Mouse (Mus musculus) midbrain, embryonic 10.5 days (tissue): Measurements from ENCODE around the gene Gm28035. TPM values are rescaled to one million over a fixed set of nuclear protein-coding genes. Genes with fewer than 3 reads are reported as not detected.
A peak's percentile ranks its signal among the peaks of the same experiment; 100 is the strongest.

Experiments used
- DNase-seq: peaks from one replicate; pipeline ENCODE4 v3.0.0-alpha.2; 2017; ENCODE audit warnings: low spot score
- H3K27ac ChIP-seq: fragments of 300-500 bp; sonication (generic); replicated peaks from 2 replicates; pipeline ENCODE4 v1.5.1; 2016; ENCODE audit warnings: mild to moderate bottlenecking
- H3K27me3 ChIP-seq: fragments of 300-500 bp; sonication (generic); 2 replicates; pipeline ENCODE4 v1.6.1; 2016; ENCODE audit warnings: low read depth, mild to moderate bottlenecking; ENCODE audit not compliant: poor library complexity, severe bottlenecking
- H3K36me3 ChIP-seq: fragments of 300-500 bp; sonication (generic); 2 replicates; pipeline ENCODE4 v1.6.1; 2016; ENCODE audit warnings: mild to moderate bottlenecking, moderate library complexity
- H3K4me1 ChIP-seq: fragments of 300-500 bp; sonication (generic); 2 replicates; pipeline ENCODE4 v1.6.1; 2016
- H3K4me3 ChIP-seq: fragments of 300-500 bp; sonication (generic); 2 replicates; pipeline ENCODE4 v1.5.1; 2016; ENCODE audit warnings: mild to moderate bottlenecking, moderate library complexity
- H3K9me3 ChIP-seq: fragments of 300-500 bp; sonication (generic); replicated peaks from 2 replicates; pipeline ENCODE4 v1.6.1; 2016; ENCODE audit warnings: mild to moderate bottlenecking
- WGBS: fragments of 180-500 bp; shearing (Covaris S2); methylation state at CpG from one replicate; pipeline ENCODE4 v1.1.7; 2016; 5-methylcytosine and 5-hydroxymethylcytosine counted together
- polyA plus RNA-seq: library from polyadenylated mRNA; unstranded; fragments of >200 nt; fragmentation: Nextera tagmentation; extraction: Ambion mirVana; gene quantifications from 2 replicates; pipeline ENCODE4 v1.2.1, GENCODE M21; 2016

The Gm28035 gene
- 0.10 TPM in 2 replicates for polyA plus RNA-seq

DNA sequence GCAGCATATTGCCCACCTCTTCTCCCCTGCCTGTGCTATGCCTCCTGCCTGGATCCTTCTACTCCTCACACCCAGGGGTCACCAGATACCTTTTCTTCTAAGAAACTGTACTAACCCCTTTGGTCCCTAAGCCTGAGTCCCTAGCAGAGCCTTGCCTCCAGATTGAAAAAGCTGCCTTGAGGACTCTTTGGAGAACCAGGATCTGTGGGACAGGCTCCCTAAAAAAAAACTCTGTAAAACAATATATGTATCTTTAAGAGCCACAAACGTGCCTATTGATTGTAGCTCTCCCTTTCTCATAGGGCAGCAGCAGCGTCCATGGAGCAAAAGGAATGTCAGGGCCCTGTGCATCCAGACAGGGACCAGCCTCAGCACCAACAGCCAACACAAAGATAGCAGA lies at the start of gene Gm28035:
Gene Gm28035, plus strand, starts transcription at position 301 of the 400 bp plus-strand sequence.
- H3K4me1 ChIP-seq = peaks cover 31% of the 10 kb centered on the region
- peak within 1 kb of the TSS; percentile 97 for H3K4me3 ChIP-seq
- no peaks in the 10 kb centered on the region for H3K9me3 ChIP-seq
- H3K27me3 ChIP-seq = no peaks in the 10 kb centered on the region
- DNase-seq = no peak
- WGBS = 81% methylated on average over 2 of the region's 2 CpGs
- H3K36me3 ChIP-seq = peaks cover 59% of the 10 kb centered on the region
- H3K27ac ChIP-seq = no peak within 1 kb of the TSS

DNA sequence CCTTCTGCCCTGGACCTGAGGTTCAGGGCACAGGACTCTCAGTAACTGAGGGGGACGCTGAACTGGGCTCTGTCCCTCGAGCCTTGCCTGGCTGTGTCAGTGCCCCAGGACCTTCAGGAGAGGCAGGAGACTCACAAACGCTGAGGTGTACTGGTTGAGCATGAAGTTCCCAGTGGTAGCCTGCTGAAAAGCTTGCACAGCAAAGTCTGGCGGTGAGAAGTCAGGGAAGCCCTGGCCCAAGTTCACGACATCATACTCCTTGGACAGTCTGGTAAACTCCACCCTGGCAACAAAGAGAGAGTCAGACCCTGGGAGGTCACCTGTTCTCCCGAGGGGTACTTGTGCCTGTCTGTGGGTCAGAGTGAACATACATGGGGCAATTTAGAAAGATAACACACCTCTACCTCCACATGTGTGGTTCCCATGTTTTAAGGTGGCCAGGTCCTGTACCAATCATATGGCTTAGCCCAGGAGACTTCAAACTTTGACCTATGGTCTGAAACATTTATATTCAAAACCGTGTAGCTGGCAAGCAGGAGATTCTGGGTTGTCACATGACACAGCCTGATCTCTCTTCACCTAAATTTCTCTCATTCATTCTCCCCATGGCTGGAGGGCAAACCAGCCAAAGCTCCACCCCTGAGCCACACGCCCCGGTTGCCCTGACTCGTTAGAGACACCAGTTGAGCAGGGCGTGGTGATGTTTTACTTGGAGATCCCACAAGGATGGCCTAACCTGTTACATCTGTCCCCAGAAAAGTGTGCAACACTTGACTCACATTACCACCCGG lies 48.4 kb upstream of the Gm28035 start:
- Histone ChIP-seq H3K9me3 (no peaks in the 10 kb centered on the region), H3K4me1 (0 out of 2 replicates have a peak, but pooled peaks cover 2% of the 10 kb centered on the region), H3K27ac (no peak overlapping the region), H3K36me3 (0 out of 2 replicates have a peak, but pooled peaks cover 9% of the 10 kb centered on the region), H3K27me3 (no peaks in the 10 kb centered on the region), H3K4me3 (no peak overlapping the region)
- no peak for DNase-seq
- 89% methylated on average over 12 of the region's 12 CpGs for WGBS

DNA sequence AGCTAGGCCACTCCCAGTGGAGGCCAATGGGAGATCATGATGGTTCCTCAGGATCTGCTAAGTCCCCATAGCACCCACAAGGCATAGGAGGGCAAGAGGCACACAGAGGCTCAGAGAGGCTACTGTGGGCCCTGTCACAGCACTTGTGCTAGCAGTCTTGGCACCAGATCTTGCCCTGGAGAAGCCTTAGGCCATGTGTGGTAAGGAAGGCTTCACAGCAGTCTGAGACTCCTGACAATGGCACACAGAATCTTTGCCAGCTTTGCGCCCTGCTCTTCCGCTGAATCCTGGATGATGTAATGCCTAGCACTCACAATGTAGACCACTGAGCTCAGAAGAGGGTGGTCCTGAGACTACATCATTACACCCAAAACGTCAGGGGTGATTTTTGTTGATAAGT lies 45.7 kb upstream of the Gm28035 start:
- 88% methylated on average over 3 of the region's 3 CpGs for WGBS
- 0 out of 2 replicates have a peak, but pooled peaks cover 9% of the 10 kb centered on the region for H3K36me3 ChIP-seq
- no peaks in the 10 kb centered on the region for H3K27me3 ChIP-seq
- no peaks in the 10 kb centered on the region for H3K4me1 ChIP-seq
- no peak for DNase-seq
- H3K9me3 ChIP-seq = no peaks in the 10 kb centered on the region
- H3K27ac ChIP-seq = no peak overlapping the region
- H3K4me3 ChIP-seq = no peak overlapping the region

DNA sequence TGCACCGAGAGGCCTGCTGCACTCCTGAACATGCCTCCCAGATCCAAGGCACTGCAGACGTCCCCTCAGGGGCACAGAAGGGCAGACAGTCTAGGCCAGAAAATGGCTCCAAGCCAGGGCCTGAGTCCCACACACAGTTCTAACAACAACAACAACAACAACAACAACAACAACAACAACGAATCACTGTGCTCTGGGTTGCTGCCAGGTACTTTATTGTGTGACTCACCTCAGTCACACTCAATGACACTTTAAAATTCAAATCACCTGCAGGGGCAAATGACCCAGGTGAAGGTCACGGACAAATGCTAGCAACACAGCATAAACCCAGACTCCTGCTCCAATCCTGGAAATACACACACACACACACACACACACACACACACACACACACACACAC lies 42.3 kb upstream of the Gm28035 start:
- WGBS = 76% methylated on average over 4 of the region's 4 CpGs
- Histone ChIP-seq H3K27ac (no peak overlapping the region), H3K4me3 (no peak overlapping the region), H3K4me1 (no peaks in the 10 kb centered on the region), H3K27me3 (no peaks in the 10 kb centered on the region), H3K36me3 (0 out of 2 replicates have a peak, but pooled peaks cover 2% of the 10 kb centered on the region), H3K9me3 (no peaks in the 10 kb centered on the region)
- no peak for DNase-seq

DNA sequence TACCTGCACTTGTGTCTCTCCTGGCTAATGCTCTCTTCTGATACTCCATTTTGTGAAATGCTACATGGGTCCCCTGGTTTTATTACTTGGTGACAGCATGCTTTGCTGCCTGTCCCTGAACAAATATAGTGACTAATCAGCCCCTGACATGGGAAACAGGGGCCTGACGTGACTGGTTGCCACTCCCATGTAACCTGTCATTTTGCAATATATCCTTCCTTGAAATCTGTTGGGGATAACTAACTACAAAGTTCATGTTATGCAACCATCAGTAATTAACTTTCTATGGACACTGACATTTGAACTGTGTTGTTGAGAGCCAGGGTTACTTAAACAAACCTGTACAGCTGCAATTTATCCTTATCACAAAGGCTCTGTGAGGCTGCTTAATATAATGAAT lies 40.4 kb upstream of the Gm28035 start:
- Histone ChIP-seq H3K36me3 (0 out of 2 replicates have a peak, but pooled peaks cover 2% of the 10 kb centered on the region), H3K9me3 (no peaks in the 10 kb centered on the region), H3K27ac (no peak overlapping the region), H3K27me3 (no peaks in the 10 kb centered on the region), H3K4me3 (no peak overlapping the region), H3K4me1 (peaks cover 5% of the 10 kb centered on the region)
- DNase-seq = no peak
- 86% methylated on average over 1 of the region's 1 CpGs for WGBS

DNA sequence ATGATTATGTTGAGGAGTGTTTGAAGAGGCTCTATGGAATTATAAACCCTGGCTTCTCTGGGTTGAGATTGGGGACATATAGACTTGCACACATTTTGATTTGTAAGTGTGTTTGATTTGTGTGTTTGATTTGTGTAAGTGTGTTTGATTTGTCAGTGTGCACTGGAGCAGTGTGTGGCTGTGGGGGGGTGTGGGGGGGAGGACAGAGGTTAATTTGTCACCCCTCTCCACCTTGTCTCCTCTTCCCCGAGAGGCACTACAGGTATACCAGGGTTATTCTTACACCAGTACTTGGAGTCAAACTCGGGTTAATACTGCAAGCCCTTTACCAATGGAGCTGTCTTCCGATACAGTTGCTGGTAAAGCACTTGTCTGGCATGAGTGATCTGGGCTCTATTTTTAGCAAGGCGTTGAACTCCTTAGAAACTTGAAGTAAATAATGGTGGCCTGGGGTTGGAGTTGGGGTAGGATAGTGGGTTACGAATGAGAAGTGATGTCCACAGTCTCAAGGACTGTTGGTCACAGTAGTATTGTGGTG lies 39.9 kb upstream of the Gm28035 start:
- Histone ChIP-seq H3K9me3 (no peaks in the 10 kb centered on the region), H3K4me3 (no peak overlapping the region), H3K27me3 (no peaks in the 10 kb centered on the region), H3K4me1 (peaks cover 6% of the 10 kb centered on the region), H3K27ac (no peak overlapping the region), H3K36me3 (0 out of 2 replicates have a peak, but pooled peaks cover 2% of the 10 kb centered on the region)
- DNase-seq = no peak
- 86% methylated on average over 5 of the region's 5 CpGs for whole genome bisulfite sequencing

DNA sequence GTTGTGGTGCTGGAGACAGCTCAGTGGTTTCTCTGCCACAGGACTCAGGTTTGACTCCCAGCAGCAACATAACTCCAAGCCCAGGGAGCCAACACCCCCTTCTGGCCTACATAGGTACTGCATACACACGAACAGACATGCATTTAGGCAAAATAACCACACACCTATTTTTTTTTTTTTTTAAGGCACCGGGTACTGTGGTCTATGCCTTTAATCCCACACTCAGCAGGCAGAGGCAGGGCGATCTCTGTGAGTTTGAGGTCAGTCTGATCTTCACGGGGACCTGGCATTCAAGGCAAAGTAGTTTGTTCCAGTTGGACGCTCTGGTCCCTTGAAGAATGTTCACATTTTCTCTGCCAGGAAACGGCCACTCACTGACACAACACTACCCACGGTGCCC lies 36.9 kb upstream of the Gm28035 start:
- Histone ChIP-seq H3K4me3 (no peak overlapping the region), H3K36me3 (no peaks in the 10 kb centered on the region), H3K9me3 (no peaks in the 10 kb centered on the region), H3K27me3 (no peaks in the 10 kb centered on the region), H3K27ac (no peak overlapping the region), H3K4me1 (peaks cover 19% of the 10 kb centered on the region)
- WGBS = 70% methylated on average over 7 of the region's 7 CpGs
- no peak for DNase-seq

GRCm38 (mm10) chr2:30205255-30205628 lies 35.1 kb upstream of the Gm28035 start:
- H3K9me3 ChIP-seq = no peaks in the 10 kb centered on the region
- DNase-seq = no peak
- 5% methylated on average over 13 of the region's 13 CpGs for WGBS
- peaks cover 19% of the 10 kb centered on the region for H3K4me1 ChIP-seq
- H3K4me3 ChIP-seq = peak overlapping the region; percentile 82
- H3K27me3 ChIP-seq = no peaks in the 10 kb centered on the region
- peak overlapping the region; percentile 78 for H3K27ac ChIP-seq
- H3K36me3 ChIP-seq = no peaks in the 10 kb centered on the region

- Histone ChIP-seq H3K36me3 (no peaks in the 10 kb centered on the region), H3K4me3 (peak within 1 kb of the TSS; percentile 82), H3K4me1 (peaks cover 19% of the 10 kb centered on the region), H3K27ac (peak within 1 kb of the TSS; percentile 78), H3K27me3 (no peaks in the 10 kb centered on the region), H3K9me3 (no peaks in the 10 kb centered on the region)
- under 1% methylated on average over 44 of the region's 44 CpGs for WGBS
- peak; percentile 95 for DNase-seq
These were observed 34.6 kb upstream of the Gm28035 start, which contains the start of gene Kyat1 for GRCm38 (mm10) chr2:30205629-30206357. Gene Kyat1, minus strand, starts transcription at chr2:30205847.

DNA sequence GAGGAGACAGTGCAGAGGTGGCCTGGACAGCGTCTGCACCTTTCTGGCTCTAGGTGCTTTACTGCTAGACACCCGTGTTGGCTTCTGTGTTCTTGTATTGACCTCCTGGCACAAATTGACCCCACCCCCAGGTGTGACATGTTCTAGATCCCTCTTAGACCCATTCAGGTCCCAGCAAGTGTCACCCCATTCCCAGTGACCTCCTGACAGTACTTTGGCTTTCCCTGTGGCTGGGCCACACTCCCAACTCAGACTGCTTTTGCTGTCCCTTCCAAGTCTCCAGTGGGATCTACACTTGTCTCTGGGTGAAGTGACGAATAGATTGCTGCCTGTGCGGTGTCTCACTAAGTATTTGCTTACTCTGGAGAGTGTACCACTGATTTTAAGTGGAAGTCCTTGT lies 33.0 kb upstream of the Gm28035 start:
- no peaks in the 10 kb centered on the region for H3K27me3 ChIP-seq
- 79% methylated on average over 4 of the region's 4 CpGs for WGBS
- H3K9me3 ChIP-seq = no peaks in the 10 kb centered on the region

DNA sequence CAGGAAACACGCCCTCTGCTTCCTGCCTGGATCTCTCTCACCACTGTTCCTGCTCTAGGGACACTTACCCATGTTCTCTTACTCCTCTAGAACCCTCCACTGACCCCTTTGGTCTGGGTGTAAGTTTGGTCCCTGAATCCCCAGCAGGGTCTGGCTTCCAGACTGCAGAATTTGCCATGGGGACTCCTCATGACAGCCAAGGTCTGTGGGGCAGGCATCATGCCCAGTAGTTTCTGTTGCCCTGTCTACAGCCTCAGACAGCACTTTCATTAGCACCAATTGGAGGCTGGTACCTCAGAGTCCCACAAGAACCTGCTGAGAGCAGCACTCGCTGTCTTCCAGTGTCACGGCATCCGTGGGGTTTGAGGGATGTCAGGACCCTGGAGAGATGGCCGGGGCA lies 32.5 kb upstream of the Gm28035 start:
- Histone ChIP-seq H3K27me3 (no peaks in the 10 kb centered on the region), H3K9me3 (no peaks in the 10 kb centered on the region), H3K27ac (no peak overlapping the region), H3K4me1 (peaks cover 19% of the 10 kb centered on the region), H3K4me3 (no peak overlapping the region), H3K36me3 (no peaks in the 10 kb centered on the region)
- 82% methylated on average over 5 of the region's 5 CpGs for WGBS
- DNase-seq = no peak

More for the DNA sequence above, 33.0 kb upstream of the Gm28035 start:
- Histone ChIP-seq H3K36me3 (no peaks in the 10 kb centered on the region), H3K4me3 (no peak overlapping the region; the same call in 1 of the 2 replicates), H3K27ac (no peak overlapping the region), H3K4me1 (peaks cover 19% of the 10 kb centered on the region)
- DNase-seq = no peak

GRCm38 (mm10) chr2:30211408-30212168 lies 28.8 kb upstream of the Gm28035 start:
- Histone ChIP-seq H3K9me3 (no peaks in the 10 kb centered on the region), H3K27me3 (no peaks in the 10 kb centered on the region), H3K4me1 (peaks cover 5% of the 10 kb centered on the region), H3K4me3 (no peak overlapping the region), H3K27ac (no peak overlapping the region), H3K36me3 (no peaks in the 10 kb centered on the region)
- no peak for DNase-seq
- 70% methylated on average over 6 of the region's 6 CpGs for WGBS
